Comparison of ENCODE assay signal across 12 mouse cellular contexts in the genomic region with DNA sequence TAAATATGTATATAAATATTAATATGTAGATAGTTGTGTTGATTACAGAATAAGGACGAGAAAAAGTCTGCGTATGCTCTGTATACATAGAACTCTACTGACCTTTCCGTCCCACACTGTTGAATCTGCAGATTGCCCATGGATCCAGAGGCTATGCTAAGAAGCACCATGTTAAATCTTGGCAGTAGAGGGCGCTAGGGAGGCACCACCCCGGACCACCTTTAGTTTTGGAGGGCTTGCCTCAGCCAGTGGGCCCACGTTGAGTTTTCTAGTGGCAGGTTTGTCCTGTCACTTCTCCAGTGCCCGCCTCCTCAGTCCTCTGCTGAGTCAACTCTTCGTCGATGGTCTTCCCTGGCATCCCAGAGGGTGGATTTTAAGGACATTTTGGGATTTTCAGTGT. TPM values are rescaled to one million over a fixed set of nuclear protein-coding genes. Genes with fewer than 3 reads are reported as not detected.
DNase-seq lines count a peak whose midpoint lies in the region; ATAC-seq and TF ChIP-seq lines count a peak whose summit lies in the region.
"Had no signal": no experiment of that assay in that cellular context is flagged by ENCODE, and none has a peak within 500 bp of the region (broad histone marks: within the 10 kb centered on the region; RNA-seq: fewer than 3 reads in every experiment).

No protein-coding gene starts in this region.

- no peak for TF ChIP-seq POLR2A in heart, adult 2 months (IDR thresholded peaks at IDR 0.05; ENCODE audit: insufficient read depth, low read depth, low read length)

- no peak overlapping the region for H3K27ac ChIP-seq in heart, adult 2 months
- no peak overlapping the region for H3K27ac ChIP-seq in midbrain, postnatal 0 days (ENCODE audit: low read depth, low read length)
- no peak overlapping the region for H3K27ac ChIP-seq in midbrain, embryonic 16.5 days (ENCODE audit: low read length)
- H3K27ac ChIP-seq: limb, embryonic 15.5 days had no signal

- peaks cover 2% of the 10 kb centered on the region; the same call in 1 of the 2 replicates for H3K4me1 ChIP-seq in heart, adult 2 months (ENCODE audit: control insufficient read depth, insufficient read depth, low read length)
- no peaks in the 10 kb centered on the region for H3K4me1 ChIP-seq in midbrain, postnatal 0 days (ENCODE audit: insufficient read depth, low read length)
- no peaks in the 10 kb centered on the region for H3K4me1 ChIP-seq in midbrain, embryonic 16.5 days (ENCODE audit: control insufficient read depth, insufficient read depth, low read length)
- H3K4me1 ChIP-seq: limb, embryonic 15.5 days had no signal

- no peak for DNase-seq in heart, adult 2 months
- no peak for DNase-seq in heart, postnatal 25 days (ENCODE audit: low spot score)
- no peak for DNase-seq in midbrain, postnatal 0 days (ENCODE audit: low spot score)
- DNase-seq in thymus, postnatal 36 days: peak; percentile 21 to 24
- DNase-seq in adrenal gland, adult 2 months: no peak
- DNase-seq: kidney, adult 11 months; right cerebral cortex, postnatal 25 days had no signal

- ATAC-seq in midbrain, postnatal 0 days (ENCODE audit: low FRiP score): no peak
- no peak for ATAC-seq in midbrain, embryonic 16.5 days
- 0 out of 2 replicates have a peak, but pooled peaks have one; percentile 33 for ATAC-seq in erythroid progenitor cell, adult 5-6 weeks (replicated peaks; ENCODE audit: low FRiP score, poor library complexity, severe bottlenecking)
- no peak for ATAC-seq in frontal cortex, adult (ENCODE audit: low TSS enrichment)

- no peak for TF ChIP-seq EP300 in heart, adult 2 months (IDR thresholded peaks at IDR 0.05; ENCODE audit: insufficient read depth, low read depth, low read length)

- no peaks in the 10 kb centered on the region for H3K36me3 ChIP-seq in heart, adult 2 months (ENCODE audit: control insufficient read depth, insufficient read depth, low read length)
- H3K36me3 ChIP-seq in midbrain, postnatal 0 days (ENCODE audit: insufficient read depth, low read length): no peaks in the 10 kb centered on the region
- H3K36me3 ChIP-seq in midbrain, embryonic 16.5 days (ENCODE audit: control insufficient read depth, insufficient read depth, low read length): no peaks in the 10 kb centered on the region
- H3K36me3 ChIP-seq: limb, embryonic 15.5 days had no signal

- H3K4me3 ChIP-seq in heart, adult 2 months: no peak overlapping the region
- no peak overlapping the region for H3K4me3 ChIP-seq in midbrain, postnatal 0 days (ENCODE audit: low read depth, low read length)
- H3K4me3 ChIP-seq in midbrain, embryonic 16.5 days (ENCODE audit: low read depth, low read length): no peak overlapping the region
- H3K4me3 ChIP-seq: limb, embryonic 15.5 days; myocyte had no signal

- no peaks in the 10 kb centered on the region for H3K27me3 ChIP-seq in heart, adult 2 months (ENCODE audit: control insufficient read depth, insufficient read depth, low read length)
- no peaks in the 10 kb centered on the region for H3K27me3 ChIP-seq in midbrain, postnatal 0 days (ENCODE audit: insufficient read depth, low read length)
- no peaks in the 10 kb centered on the region for H3K27me3 ChIP-seq in midbrain, embryonic 16.5 days (ENCODE audit: control insufficient read depth, insufficient read depth, low read depth, low read length)
- H3K27me3 ChIP-seq: limb, embryonic 15.5 days had no signal

- TF ChIP-seq CTCF in heart, adult 2 months (IDR thresholded peaks at IDR 0.05): peak; percentile 42
- peak; percentile 32; the same call in 1 of the 2 replicates for TF ChIP-seq CTCF in midbrain, postnatal 0 days (IDR thresholded peaks at IDR 0.05)

- no peak overlapping the region for H3K4me2 ChIP-seq in midbrain, postnatal 0 days (ENCODE audit: low read depth, low read length, poor library complexity, severe bottlenecking)
- H3K4me2 ChIP-seq in midbrain, embryonic 16.5 days (ENCODE audit: low read length): no peak overlapping the region
- H3K4me2 ChIP-seq: limb, embryonic 15.5 days had no signal

- no peaks in the 10 kb centered on the region for H3K9me3 ChIP-seq in midbrain, postnatal 0 days (ENCODE audit: low read length)
- H3K9me3 ChIP-seq in midbrain, embryonic 16.5 days (replicated peaks; ENCODE audit: control insufficient read depth, low read length, poor library complexity, severe bottlenecking): no peaks in the 10 kb centered on the region
- H3K9me3 ChIP-seq: limb, embryonic 15.5 days had no signal

- intact Hi-C loops in heart, adult 2 months (cut with DNase I): no loop called here
- intact Hi-C loops in heart, postnatal 25 days (cut with DNase I): no loop called here

- WGBS in heart, adult 2 months: 66% methylated on average over 9 of the region's 9 CpGs
- 64% methylated on average over 9 of the region's 9 CpGs for WGBS in midbrain, postnatal 0 days
- 66% methylated on average over 9 of the region's 9 CpGs for WGBS in midbrain, embryonic 16.5 days

- H3K9ac ChIP-seq in heart, adult 2 months (ENCODE audit: low read depth, low read length): no peak overlapping the region
- no peak overlapping the region for H3K9ac ChIP-seq in midbrain, postnatal 0 days (replicated peaks; ENCODE audit: low read length, poor library complexity, severe bottlenecking)
- H3K9ac ChIP-seq in midbrain, embryonic 16.5 days (ENCODE audit: low read depth, low read length): no peak overlapping the region
- H3K9ac ChIP-seq: limb, embryonic 15.5 days had no signal

- no peaks in the 10 kb centered on the region for H3K79me2 ChIP-seq in heart, adult 2 months (replicated peaks; ENCODE audit: control insufficient read depth, insufficient read depth, low read length)

RNA-seq across cellular contexts. Expression of a gene that starts 11.9 kb away (rescaled TPM):
- total RNA-seq in heart, adult 2 months (2021): 10 to 100 TPM; 53.5 to 62.8 TPM
- 24.6 and 47.2 TPM in 2 replicates for polyA plus RNA-seq in heart, adult 2 months (2012; rRNA removed)
- 10 to 100 TPM; 48.1 to 51.9 TPM for total RNA-seq in heart, postnatal 25 days (2021)
- 69.9 and 74.3 TPM in 2 replicates for total RNA-seq in midbrain, postnatal 0 days (2014; rRNA removed)
- polyA plus RNA-seq in midbrain, postnatal 0 days (2015; fragmentation: Nextera tagmentation; extraction: Ambion mirVana): 30.0 and 32.3 TPM in 2 replicates
- polyA plus RNA-seq in midbrain, embryonic 16.5 days (2015; fragmentation: Nextera tagmentation; extraction: Ambion mirVana): 34.4 and 34.5 TPM in 2 replicates
- 23.9 and 25.6 TPM in 2 replicates for total RNA-seq in erythroid progenitor cell, adult 5-6 weeks (2015; ENCODE audit: low replicate concordance)
- 39.8 and 41.6 TPM in 2 replicates for total RNA-seq in erythroid progenitor cell, adult 5-6 weeks (2017; ENCODE audit: low replicate concordance)
- total RNA-seq in adrenal gland, adult 2 months (2021): 10 to 100 TPM; 55.3 to 56.0 TPM
- polyA plus RNA-seq in adrenal gland, adult 2 months (2012; rRNA removed): 6.7 and 9.8 TPM in 2 replicates

RNA-seq across cellular contexts. Expression of a gene that starts 56.6 kb away (rescaled TPM):
- total RNA-seq in heart, adult 2 months (2021): 10 to 100 TPM in 1 of 2 experiments, 1 to 10 TPM in 1; 8.3 to 11.6 TPM
- 8.9 and 11.8 TPM in 2 replicates for polyA plus RNA-seq in heart, adult 2 months (2012; rRNA removed)
- total RNA-seq in heart, postnatal 25 days (2021): 10 to 100 TPM in 1 of 2 experiments, 1 to 10 TPM in 1; 9.2 to 10.6 TPM
- 2.6 and 3.3 TPM in 2 replicates for total RNA-seq in midbrain, postnatal 0 days (2014; rRNA removed)
- polyA plus RNA-seq in midbrain, postnatal 0 days (2015; fragmentation: Nextera tagmentation; extraction: Ambion mirVana): 3.1 and 3.5 TPM in 2 replicates
- polyA plus RNA-seq in midbrain, embryonic 16.5 days (2015; fragmentation: Nextera tagmentation; extraction: Ambion mirVana): 2.9 and 3.1 TPM in 2 replicates
- total RNA-seq in erythroid progenitor cell, adult 5-6 weeks (2015; ENCODE audit: low replicate concordance): 3.2 and 5.4 TPM in 2 replicates
- total RNA-seq in erythroid progenitor cell, adult 5-6 weeks (2017; ENCODE audit: low replicate concordance): 4.1 and 10.4 TPM in 2 replicates
- total RNA-seq in adrenal gland, adult 2 months (2021): 10 to 100 TPM; 15.1 to 24.6 TPM
- 21.5 and 48.9 TPM in 2 replicates for polyA plus RNA-seq in adrenal gland, adult 2 months (2012; rRNA removed)

Comparison
In these comparisons a context has a peak if more than half of its experiments do, and no peak if none do; other contexts are left out.
1. DNase-seq: peak in thymus, postnatal 36 days (2 of 2); none in heart, adult 2 months (0 of 2), heart, postnatal 25 days (single experiment), midbrain, postnatal 0 days (single experiment) and adrenal gland, adult 2 months (single experiment).